In the genomic region with DNA sequence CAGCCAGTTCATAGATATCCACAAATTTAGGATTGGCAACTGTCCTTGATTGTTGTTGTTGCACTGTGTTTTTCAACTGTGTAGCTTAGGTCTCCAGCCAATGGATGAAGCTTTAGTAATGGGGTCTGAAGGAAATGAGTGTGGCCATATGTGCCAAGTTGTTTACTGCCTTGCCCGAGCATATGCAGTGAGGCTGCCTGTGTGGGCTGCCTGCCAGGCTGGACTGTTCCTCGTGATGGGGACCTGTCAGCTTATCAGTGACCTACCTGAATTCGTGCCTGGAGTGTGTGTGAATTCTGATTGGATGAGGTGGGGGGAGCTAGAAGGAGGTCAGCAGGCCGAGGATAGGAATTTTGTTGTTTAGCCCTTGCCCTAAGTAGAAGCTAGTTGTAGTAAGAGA, we compare ENCODE assay signal across 23 mouse cellular contexts.
DNase-seq lines count a peak whose midpoint lies in the region; ATAC-seq lines count a peak whose summit lies in the region.
"Had no signal": no experiment of that assay in that cellular context is flagged by ENCODE, and none has a peak within 500 bp of the region (broad histone marks: within the 10 kb centered on the region; RNA-seq: fewer than 3 reads in every experiment).

No protein-coding gene starts in this region.

- peak; percentile 5 to 7 for DNase-seq in cerebellum, adult 18-20 months
- DNase-seq in cerebellum, adult 11-12 months = no peak
- peak; percentile 19 for DNase-seq in midbrain, embryonic 11.5 days (ENCODE audit: low spot score, missing footprints)
- DNase-seq in frontal cortex, postnatal 10 days (ENCODE audit: low spot score in 2 of 2) = no peak
- DNase-seq: adrenal gland, adult 8-10 months; forebrain, postnatal 0 days; gastrocnemius, postnatal 10 days; kidney, adult 8-10 months; thymus, adult 2 months; thymus, postnatal 36 days had no signal

- 55% methylated on average over 4 of the region's 4 CpGs for WGBS in forebrain, embryonic 13.5 days
- WGBS in forebrain, embryonic 16.5 days = 46% methylated on average over 4 of the region's 4 CpGs
- 70% methylated on average over 4 of the region's 4 CpGs for WGBS in midbrain, embryonic 11.5 days
- 62% methylated on average over 4 of the region's 4 CpGs for WGBS in midbrain, embryonic 16.5 days

- H3K4me1 ChIP-seq in forebrain, embryonic 13.5 days = 0 out of 2 replicates have a peak, but pooled peaks cover 2% of the 10 kb centered on the region
- no peaks in the 10 kb centered on the region for H3K4me1 ChIP-seq in forebrain, embryonic 16.5 days (replicated peaks; ENCODE audit: control insufficient read depth, insufficient read depth, low read length)
- no peaks in the 10 kb centered on the region for H3K4me1 ChIP-seq in midbrain, embryonic 11.5 days (ENCODE audit: control insufficient read depth, insufficient read depth, low read length)
- no peaks in the 10 kb centered on the region for H3K4me1 ChIP-seq in midbrain, embryonic 16.5 days (ENCODE audit: control insufficient read depth, insufficient read depth, low read length)
- H3K4me1 ChIP-seq: hindbrain, embryonic 12.5 days; limb, embryonic 13.5 days; lung, embryonic 15.5 days; midbrain, embryonic 10.5 days had no signal

- no peak overlapping the region for H3K27ac ChIP-seq in forebrain, embryonic 13.5 days
- no peak overlapping the region for H3K27ac ChIP-seq in forebrain, embryonic 16.5 days (ENCODE audit: low read length)
- H3K27ac ChIP-seq in midbrain, embryonic 11.5 days (ENCODE audit: low read depth, low read length) = no peak overlapping the region
- H3K27ac ChIP-seq in midbrain, embryonic 16.5 days (ENCODE audit: low read length) = no peak overlapping the region
- H3K27ac ChIP-seq: hindbrain, embryonic 12.5 days; kidney, postnatal 0 days; left cerebral cortex, adult 2 months; limb, embryonic 13.5 days; lung, embryonic 15.5 days; midbrain, embryonic 10.5 days had no signal

- ATAC-seq in forebrain, embryonic 13.5 days = 0 out of 2 replicates have a peak, but pooled peaks have one; percentile 24
- no peak for ATAC-seq in forebrain, embryonic 16.5 days
- ATAC-seq in midbrain, embryonic 11.5 days (ENCODE audit: low FRiP score) = no peak
- no peak for ATAC-seq in midbrain, embryonic 16.5 days
- ATAC-seq: forebrain, postnatal 0 days; intestine, embryonic 16.5 days had no signal

- H3K4me3 ChIP-seq in forebrain, embryonic 13.5 days = no peak overlapping the region
- no peak overlapping the region for H3K4me3 ChIP-seq in forebrain, embryonic 16.5 days (replicated peaks; ENCODE audit: low read length)
- no peak overlapping the region for H3K4me3 ChIP-seq in midbrain, embryonic 11.5 days (ENCODE audit: low read depth, low read length)
- H3K4me3 ChIP-seq in midbrain, embryonic 16.5 days (ENCODE audit: low read depth, low read length) = no peak overlapping the region
- H3K4me3 ChIP-seq: erythroblast, embryonic 14.5 days; hindbrain, embryonic 12.5 days; left cerebral cortex, adult 2 months; limb, embryonic 13.5 days; lung, embryonic 15.5 days; midbrain, embryonic 10.5 days had no signal

- no peaks in the 10 kb centered on the region for H3K9me3 ChIP-seq in forebrain, embryonic 13.5 days (replicated peaks)
- no peaks in the 10 kb centered on the region for H3K9me3 ChIP-seq in forebrain, embryonic 16.5 days (ENCODE audit: control insufficient read depth, low read length)
- no peaks in the 10 kb centered on the region for H3K9me3 ChIP-seq in midbrain, embryonic 11.5 days (ENCODE audit: control insufficient read depth, low read length)
- H3K9me3 ChIP-seq in midbrain, embryonic 16.5 days (replicated peaks; ENCODE audit: control insufficient read depth, low read length, poor library complexity, severe bottlenecking) = no peaks in the 10 kb centered on the region
- H3K9me3 ChIP-seq: hindbrain, embryonic 12.5 days; limb, embryonic 13.5 days; lung, embryonic 15.5 days; midbrain, embryonic 10.5 days had no signal

- H3K4me2 ChIP-seq in forebrain, embryonic 13.5 days = no peak overlapping the region
- no peak overlapping the region for H3K4me2 ChIP-seq in forebrain, embryonic 16.5 days (ENCODE audit: low read length)
- no peak overlapping the region for H3K4me2 ChIP-seq in midbrain, embryonic 11.5 days
- no peak overlapping the region for H3K4me2 ChIP-seq in midbrain, embryonic 16.5 days (ENCODE audit: low read length)
- H3K4me2 ChIP-seq: hindbrain, embryonic 12.5 days; limb, embryonic 13.5 days; liver, embryonic 11.5 days; lung, embryonic 15.5 days had no signal

- no peaks in the 10 kb centered on the region for H3K36me3 ChIP-seq in forebrain, embryonic 13.5 days (ENCODE audit: poor library complexity, severe bottlenecking)
- H3K36me3 ChIP-seq in forebrain, embryonic 16.5 days (ENCODE audit: control insufficient read depth, insufficient read depth) = no peaks in the 10 kb centered on the region
- H3K36me3 ChIP-seq in midbrain, embryonic 11.5 days (ENCODE audit: control insufficient read depth, insufficient read depth, low read length) = no peaks in the 10 kb centered on the region
- H3K36me3 ChIP-seq in midbrain, embryonic 16.5 days (ENCODE audit: control insufficient read depth, insufficient read depth, low read length) = no peaks in the 10 kb centered on the region
- H3K36me3 ChIP-seq: G1E; hindbrain, embryonic 12.5 days; limb, embryonic 13.5 days; lung, embryonic 15.5 days; midbrain, embryonic 10.5 days had no signal

- no peak overlapping the region for H3K9ac ChIP-seq in forebrain, embryonic 13.5 days
- no peak overlapping the region for H3K9ac ChIP-seq in forebrain, embryonic 16.5 days (replicated peaks; ENCODE audit: low read depth, low read length)
- no peak overlapping the region for H3K9ac ChIP-seq in midbrain, embryonic 11.5 days (ENCODE audit: low read length)
- H3K9ac ChIP-seq in midbrain, embryonic 16.5 days (ENCODE audit: low read depth, low read length) = no peak overlapping the region
- H3K9ac ChIP-seq: forebrain, postnatal 0 days; hindbrain, embryonic 12.5 days; limb, embryonic 13.5 days; lung, embryonic 15.5 days had no signal

- no peaks in the 10 kb centered on the region for H3K27me3 ChIP-seq in forebrain, embryonic 13.5 days
- H3K27me3 ChIP-seq in forebrain, embryonic 16.5 days (replicated peaks; ENCODE audit: control insufficient read depth, insufficient read depth, low read length) = no peaks in the 10 kb centered on the region
- no peaks in the 10 kb centered on the region for H3K27me3 ChIP-seq in midbrain, embryonic 11.5 days (ENCODE audit: control insufficient read depth, insufficient read depth, low read length)
- H3K27me3 ChIP-seq in midbrain, embryonic 16.5 days (ENCODE audit: control insufficient read depth, insufficient read depth, low read depth, low read length) = no peaks in the 10 kb centered on the region
- H3K27me3 ChIP-seq: hindbrain, embryonic 12.5 days; limb, embryonic 13.5 days; lung, embryonic 15.5 days had no signal

Comparison
In these comparisons a context has a peak if more than half of its experiments do, and no peak if none do; other contexts are left out.
1. DNase-seq: peak in cerebellum, adult 18-20 months (2 of 2) and midbrain, embryonic 11.5 days (single experiment); none in cerebellum, adult 11-12 months (single experiment) and frontal cortex, postnatal 10 days (0 of 2).